Mouse (Mus musculus) left cerebral cortex, postnatal 10 days (tissue): Measurements from ENCODE around the gene Ybx2. TPM values are rescaled to one million over a fixed set of nuclear protein-coding genes. Genes with fewer than 3 reads are reported as not detected.
"Not testable (repeated sequence)": the region's sequence is repeated elsewhere in the genome, so short reads cannot be mapped to it uniquely, and the experiment has no call there.

Source experiments
- DNase-seq, 2 experiments: peaks; one replicate each; pipeline ENCODE4 v3.0.0; 2021 to 2022; ENCODE audit warnings: low spot score in 2 of 2, mixed read lengths in 1 of 2; ENCODE audit errors: extremely low spot score in 1 of 2
- intact Hi-C: fragments of 180-260 bp; cut with DNase I; formaldehyde crosslinking; loops from one replicate; pipeline ENCODE4 v1.15.1; 2025
- total RNA-seq, 2 experiments: library from RNA; stranded (reverse); gene quantifications; 2 replicates each; pipeline ENCODE4 v1.2.3; 2021

The Ybx2 gene
- total RNA-seq, 2 experiments from 2014 or later, result 9.5 TPM

- intact Hi-C loops, result loop anchor here (2.0 kb wide), 1 partner anchor 13 kb away; the partner anchor contains the start of gene Ybx2
- peak; percentile 61 to 91 for DNase-seq
These were observed 12.6 kb downstream of the Ybx2 start, which contains the start of gene Slc2a4 for GRCm38 (mm10) chr11:69948066-69948762. TSS of gene Slc2a4 (minus strand) at chr11:69948188.

- intact Hi-C loops, result loop anchor here (2.0 kb wide), 1 partner anchor 14 kb away; the partner anchor contains the start of gene Ybx2
- DNase-seq, result peak; percentile 66 to 85
These were observed 13.2 kb downstream of the Ybx2 start for GRCm38 (mm10) chr11:69948763-69949150.

- no peak for DNase-seq
- intact Hi-C loops, result no loop called here
These were observed 15.3 kb downstream of the Ybx2 start for GRCm38 (mm10) chr11:69950807-69951459.

GRCm38 (mm10) chr11:69952274-69952673 lies 16.7 kb downstream of the Ybx2 start:
- DNase-seq, result no peak
- intact Hi-C loops, result no loop called here

GRCm38 (mm10) chr11:69953267-69953915 lies 17.8 kb downstream of the Ybx2 start:
- intact Hi-C loops, result no loop called here
- DNase-seq, result no peak

GRCm38 (mm10) chr11:69955618-69956017 lies 20.0 kb downstream of the Ybx2 start:
- DNase-seq, intact Hi-C loops: not testable (repeated sequence)

GRCm38 (mm10) chr11:69956218-69956617 lies 20.6 kb downstream of the Ybx2 start:
- intact Hi-C loops, result no loop called here
- no peak for DNase-seq

- intact Hi-C loops, result no loop called here
- DNase-seq, result no peak
These were observed 25.0 kb downstream of the Ybx2 start for GRCm38 (mm10) chr11:69960616-69961015.

- intact Hi-C loops, result no loop called here
- no peak for DNase-seq
These were observed 26.2 kb downstream of the Ybx2 start for GRCm38 (mm10) chr11:69961841-69962240.

GRCm38 (mm10) chr11:69964650-69965270 lies 29.2 kb downstream of the Ybx2 start, which contains the start of gene Cldn7:
TSS of gene Cldn7 (plus strand) at chr11:69964779.
- no peak for DNase-seq
- intact Hi-C loops, result no loop called here

GRCm38 (mm10) chr11:69965271-69966005 lies 29.8 kb downstream of the Ybx2 start:
- no peak for DNase-seq
- intact Hi-C loops, result no loop called here

- DNase-seq, result no peak
- intact Hi-C loops, result no loop called here
These were observed 30.6 kb downstream of the Ybx2 start for GRCm38 (mm10) chr11:69966006-69966859.

- DNase-seq, result no peak
- intact Hi-C loops, result no loop called here
These were observed 31.4 kb downstream of the Ybx2 start for GRCm38 (mm10) chr11:69966860-69967517.

GRCm38 (mm10) chr11:69968793-69969192 lies 33.2 kb downstream of the Ybx2 start:
- DNase-seq, result no peak
- intact Hi-C loops, result no loop called here

- no peak for DNase-seq
- intact Hi-C loops, result no loop called here
These were observed 34.6 kb downstream of the Ybx2 start for GRCm38 (mm10) chr11:69970222-69970621.

GRCm38 (mm10) chr11:69970775-69971174 lies 35.2 kb downstream of the Ybx2 start:
- DNase-seq, result no peak
- intact Hi-C loops, result no loop called here

GRCm38 (mm10) chr11:69974907-69975306 lies 39.3 kb downstream of the Ybx2 start:
- intact Hi-C loops, result no loop called here
- no peak for DNase-seq
